Mouse (Mus musculus): ENCODE data around the gene Slc7a10. TPM values are rescaled to one million over a fixed set of nuclear protein-coding genes. Genes with fewer than 3 reads are reported as not detected.

The Slc7a10 gene
- total and polyA plus RNA-seq, 3 experiments, result not detected

DNA sequence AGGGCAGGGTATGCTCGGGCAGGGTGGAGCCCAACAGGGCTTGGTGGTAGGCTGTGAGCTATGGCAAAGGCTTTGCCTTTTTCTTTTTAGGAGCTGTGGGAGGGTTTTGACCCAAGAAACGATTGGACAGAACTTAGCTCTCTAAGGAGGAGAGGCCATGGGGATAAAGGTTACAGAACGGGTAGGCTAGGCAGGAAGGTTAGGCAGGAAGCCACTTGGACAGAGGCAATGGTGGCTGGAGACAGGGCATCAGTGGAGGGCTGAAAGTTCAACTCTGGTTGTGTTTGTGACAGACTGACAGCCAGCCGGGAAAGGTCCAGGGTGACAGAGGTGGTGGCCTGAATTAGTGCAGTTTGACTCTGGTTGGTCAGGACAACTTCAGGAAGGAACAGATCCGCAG, 3.5 kb downstream of the Slc7a10 start:
- no peak for TF ChIP-seq ZKSCAN1 (IDR thresholded peaks at IDR 0.05; ENCODE audit: borderline replicate concordance, low read depth, low read length)
- no peak for TF ChIP-seq CHD2 (IDR thresholded peaks at IDR 0.05; ENCODE audit: low read length)
- TF ChIP-seq POLR2A (IDR thresholded peaks at IDR 0.05; ENCODE audit: low read depth, low read length), result no peak
- TF ChIP-seq ELF1 (IDR thresholded peaks at IDR 0.05; ENCODE audit: low read depth, low read length), result no peak
- TF ChIP-seq MAFK (IDR thresholded peaks at IDR 0.05; ENCODE audit: insufficient replicate concordance, low read length), result no peak
- no peak for TF ChIP-seq PAX5 (IDR thresholded peaks at IDR 0.05; ENCODE audit: low read length)
- TF ChIP-seq ETS1 (conservative IDR thresholded peaks at IDR 0.05; ENCODE audit: low read depth, low read length), result no peak
- no peak for TF ChIP-seq USF2 (conservative IDR thresholded peaks at IDR 0.05; ENCODE audit: low read depth, low read length)
- no peak for TF ChIP-seq RCOR1 (conservative IDR thresholded peaks at IDR 0.05; ENCODE audit: low read depth, low read length)
- no peak for TF ChIP-seq CTCF (conservative IDR thresholded peaks at IDR 0.05 in 1 of 2, IDR thresholded peaks at IDR 0.05 in 1 of 2; ENCODE audit: low read depth in 2 of 2, low read length in 2 of 2)
- no peak for TF ChIP-seq HCFC1 (IDR thresholded peaks at IDR 0.05; ENCODE audit: low read depth, low read length)
- TF ChIP-seq TBP (conservative IDR thresholded peaks at IDR 0.05; ENCODE audit: low read depth, low read length), result no peak
- TF ChIP-seq GABPA (IDR thresholded peaks at IDR 0.05; ENCODE audit: insufficient replicate concordance, low read depth, low read length), result no peak
- TF ChIP-seq ZNF384 (IDR thresholded peaks at IDR 0.05; ENCODE audit: low read depth, low read length), result no peak
- no peak for TF ChIP-seq E2F4 (IDR thresholded peaks at IDR 0.05; ENCODE audit: insufficient replicate concordance, low read depth, low read length)
- TF ChIP-seq USF1 (IDR thresholded peaks at IDR 0.05; ENCODE audit: low read depth, low read length), result no peak
- TF ChIP-seq JUN (IDR thresholded peaks at IDR 0.05; ENCODE audit: insufficient read depth, low read depth, low read length), result no peak
- TF ChIP-seq KAT2A (IDR thresholded peaks at IDR 0.05; ENCODE audit: insufficient replicate concordance, low read length), result no peak
- TF ChIP-seq MAZ (IDR thresholded peaks at IDR 0.05; ENCODE audit: low read depth, low read length), result no peak
- no peak for TF ChIP-seq TCF12 (IDR thresholded peaks at IDR 0.05; ENCODE audit: low read depth, low read length)
- H3K9me3 ChIP-seq (replicated peaks; ENCODE audit: low read length), result peaks cover 10% of the 10 kb centered on the region
- no peak overlapping the region for H3K4me3 ChIP-seq (replicated peaks in 1 of 3; ENCODE audit: low read depth in 2 of 3, low read length in 2 of 3, poor library complexity in 1 of 3)
- dilution Hi-C loops (cut with MboI; ENCODE audit: extremely low pct_ligation_motif_present, extremely low pct_unique_long_range_greater_than_20kb, low sequenced_read_pairs), result no loop called here
- no peaks in the 10 kb centered on the region for H3K79me2 ChIP-seq (replicated peaks; ENCODE audit: control insufficient read depth, extremely low read depth, insufficient read depth, poor library complexity, severe bottlenecking)
- no peaks in the 10 kb centered on the region for H3K36me3 ChIP-seq (replicated peaks in 1 of 2; ENCODE audit: control insufficient read depth in 1 of 2, insufficient read depth in 1 of 2, low read length in 1 of 2)
- H3K9ac ChIP-seq (ENCODE audit: insufficient read depth, low read depth), result no peak overlapping the region
- peaks cover 0 to 3% of the 10 kb centered on the region in 2 experiments; a peak in 1 of 4 replicates for H3K4me1 ChIP-seq (ENCODE audit: control insufficient read depth in 1 of 2, insufficient read depth in 2 of 2)
- in situ Hi-C loops (cut with MboI; ENCODE audit: low pct_ligation_motif_present, low pct_unique_long_range_greater_than_20kb, low sequenced_read_pairs), result loop anchor here (25.0 kb wide), 1 partner anchor 777 kb away; no protein-coding TSS in a partner anchor
- no peak overlapping the region for H3K4me2 ChIP-seq (ENCODE audit: insufficient read depth, low read depth, poor library complexity, severe bottlenecking)
- H3K27me3 ChIP-seq (replicated peaks), result peaks cover 78% of the 10 kb centered on the region
- no peak overlapping the region for H3K27ac ChIP-seq (ENCODE audit: insufficient read depth, low read depth)
- DNase-seq (ENCODE audit: extremely low read depth), result no peak

DNA sequence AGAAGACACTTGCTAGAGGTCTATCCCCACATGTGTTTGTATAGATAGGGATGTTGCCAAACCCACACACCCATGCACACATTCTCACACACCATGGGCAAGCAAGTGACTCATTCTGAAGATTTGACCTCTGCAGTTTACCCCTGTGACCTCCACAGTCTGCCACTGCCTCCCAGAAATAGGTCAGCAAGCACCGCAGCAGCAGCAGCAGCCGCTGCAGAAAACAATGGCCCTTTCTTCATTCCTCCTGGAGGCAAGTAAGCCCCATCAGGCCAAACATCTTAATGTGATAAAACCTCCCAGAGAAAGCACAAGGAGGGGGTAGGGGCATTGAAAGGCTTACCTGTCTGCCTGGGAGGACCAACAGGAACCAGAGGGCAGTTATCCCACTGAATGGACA, 5.1 kb downstream of the Slc7a10 start:
- no peak for DNase-seq (ENCODE audit: extremely low read depth)
- dilution Hi-C loops (cut with MboI; ENCODE audit: extremely low pct_ligation_motif_present, extremely low pct_unique_long_range_greater_than_20kb, low sequenced_read_pairs), result no loop called here
- Histone ChIP-seq H3K27ac (ENCODE audit: insufficient read depth, low read depth) (no peak overlapping the region), H3K4me1 (ENCODE audit: control insufficient read depth in 1 of 2, insufficient read depth in 2 of 2) (peaks cover 0 to 3% of the 10 kb centered on the region in 2 experiments; a peak in 1 of 4 replicates), H3K9me3 (replicated peaks; ENCODE audit: low read length) (peaks cover 2% of the 10 kb centered on the region), H3K9ac (ENCODE audit: insufficient read depth, low read depth) (no peak overlapping the region), H3K79me2 (replicated peaks; ENCODE audit: control insufficient read depth, extremely low read depth, insufficient read depth, poor library complexity, severe bottlenecking) (no peaks in the 10 kb centered on the region), H3K4me2 (ENCODE audit: insufficient read depth, low read depth, poor library complexity, severe bottlenecking) (no peak overlapping the region), H3K27me3 (replicated peaks) (peaks cover 87% of the 10 kb centered on the region), H3K4me3 (replicated peaks in 1 of 3; ENCODE audit: low read depth in 2 of 3, low read length in 2 of 3, poor library complexity in 1 of 3) (no peak overlapping the region), H3K36me3 (replicated peaks in 1 of 2; ENCODE audit: control insufficient read depth in 1 of 2, insufficient read depth in 1 of 2, low read length in 1 of 2) (no peaks in the 10 kb centered on the region)
- in situ Hi-C loops (cut with MboI; ENCODE audit: low pct_ligation_motif_present, low pct_unique_long_range_greater_than_20kb, low sequenced_read_pairs), result loop anchor here (25.0 kb wide), 1 partner anchor 779 kb away; no protein-coding TSS in a partner anchor
- TF ChIP-seq ZKSCAN1 (IDR thresholded peaks at IDR 0.05; ENCODE audit: borderline replicate concordance, low read depth, low read length) (no peak), POLR2AphosphoS2 (IDR thresholded peaks at IDR 0.05; ENCODE audit: low read depth, low read length) (no peak), EP300 (IDR thresholded peaks at IDR 0.05; ENCODE audit: low read length) (no peak), MAFK (IDR thresholded peaks at IDR 0.05; ENCODE audit: insufficient replicate concordance, low read length) (no peak), SMC3 (IDR thresholded peaks at IDR 0.05; ENCODE audit: low read depth, low read length) (no peak), MAZ (IDR thresholded peaks at IDR 0.05; ENCODE audit: low read depth, low read length) (no peak), UBTF (IDR thresholded peaks at IDR 0.05; ENCODE audit: low read depth, low read length) (no peak), MEF2A (IDR thresholded peaks at IDR 0.05; ENCODE audit: borderline replicate concordance, low read depth, low read length) (no peak), CHD1 (IDR thresholded peaks at IDR 0.05; ENCODE audit: low read depth, low read length) (no peak), TCF12 (IDR thresholded peaks at IDR 0.05; ENCODE audit: low read depth, low read length) (no peak), MAX (IDR thresholded peaks at IDR 0.05; ENCODE audit: low read length) (no peak), ELF1 (IDR thresholded peaks at IDR 0.05; ENCODE audit: low read depth, low read length) (no peak), NRF1 (IDR thresholded peaks at IDR 0.05; ENCODE audit: low read depth, low read length) (no peak), USF1 (IDR thresholded peaks at IDR 0.05; ENCODE audit: low read depth, low read length) (no peak), HCFC1 (IDR thresholded peaks at IDR 0.05; ENCODE audit: low read depth, low read length) (no peak), ETS1 (conservative IDR thresholded peaks at IDR 0.05; ENCODE audit: low read depth, low read length) (no peak), RCOR1 (conservative IDR thresholded peaks at IDR 0.05; ENCODE audit: low read depth, low read length) (no peak), USF2 (conservative IDR thresholded peaks at IDR 0.05; ENCODE audit: low read depth, low read length) (no peak), ZC3H11A (IDR thresholded peaks at IDR 0.05; ENCODE audit: low read depth, low read length) (no peak), ZMIZ1 (IDR thresholded peaks at IDR 0.05; ENCODE audit: low read depth, low read length) (no peak)

Data from CH12.LX (cell line).